Mouse (Mus musculus) midbrain, embryonic 12.5 days (tissue): Measurements from ENCODE around the gene Hormad1. TPM values are rescaled to one million over a fixed set of nuclear protein-coding genes. Genes with fewer than 3 reads are reported as not detected.
"Not testable (repeated sequence)": the region's sequence is repeated elsewhere in the genome, so short reads cannot be mapped to it uniquely, and the experiment has no call there.

Experiments used
- ATAC-seq: fragments of 200-750 bp; cut with Nextera tagmentation; 2 replicates; pipeline ENCODE4 v1.8.0; 2017; ENCODE audit warnings: low read depth, moderate TSS enrichment, moderate library complexity; ENCODE audit not compliant: low FRiP score
- H3K27ac ChIP-seq: fragments of 300-500 bp; sonication (generic); replicated peaks from 2 replicates; pipeline ENCODE4 v1.5.1; 2016; ENCODE audit warnings: mild to moderate bottlenecking
- H3K27me3 ChIP-seq: fragments of 300-500 bp; sonication (generic); 2 replicates; pipeline ENCODE4 v1.6.1; 2016; ENCODE audit warnings: mild to moderate bottlenecking
- H3K36me3 ChIP-seq: fragments of 300-500 bp; sonication (generic); 2 replicates; pipeline ENCODE4 v1.6.1; 2016
- H3K4me1 ChIP-seq: fragments of 300-500 bp; sonication (generic); 2 replicates; pipeline ENCODE4 v1.6.1; 2016
- H3K4me2 ChIP-seq: fragments of 300-500 bp; sonication (generic); replicated peaks from 2 replicates; pipeline ENCODE4 v1.6.1; 2016; ENCODE audit warnings: mild to moderate bottlenecking, moderate library complexity
- H3K4me3 ChIP-seq: fragments of 300-500 bp; sonication (generic); 2 replicates; pipeline ENCODE4 v1.5.1; 2016; ENCODE audit warnings: mild to moderate bottlenecking
- H3K9ac ChIP-seq: fragments of 300-500 bp; sonication (generic); replicated peaks from 2 replicates; pipeline ENCODE4 v1.6.1; 2016; ENCODE audit warnings: mild to moderate bottlenecking, moderate library complexity
- H3K9me3 ChIP-seq: fragments of 300-500 bp; sonication (generic); 2 replicates; pipeline ENCODE4 v1.6.1; 2016; ENCODE audit warnings: mild to moderate bottlenecking
- WGBS: fragments of 180-500 bp; shearing (Covaris S2); methylation state at CpG from one replicate; pipeline ENCODE4 v1.1.7; 2016; 5-methylcytosine and 5-hydroxymethylcytosine counted together
- polyA plus RNA-seq: library from polyadenylated mRNA; unstranded; fragments of >200 nt; fragmentation: Nextera tagmentation; extraction: Ambion mirVana; gene quantifications from 2 replicates; pipeline ENCODE4 v1.2.1, GENCODE M21; 2016

Gene Hormad1
- polyA plus RNA-seq, 1 experiment from 2014 or later: not detected

- H3K4me2 ChIP-seq: no peak overlapping the region
- no peak overlapping the region for H3K4me3 ChIP-seq
- no peak overlapping the region for H3K9ac ChIP-seq
- H3K9me3 ChIP-seq: no peaks in the 10 kb centered on the region
- 95% methylated on average over 3 of the region's 3 CpGs for WGBS
- H3K36me3 ChIP-seq: no peaks in the 10 kb centered on the region
- no peak overlapping the region for H3K27ac ChIP-seq
- ATAC-seq: no peak
- no peaks in the 10 kb centered on the region for H3K27me3 ChIP-seq
- no peaks in the 10 kb centered on the region for H3K4me1 ChIP-seq
Observed at GRCm38 (mm10) chr3:95569585-95569984, 10.1 kb downstream of the Hormad1 start.

DNA sequence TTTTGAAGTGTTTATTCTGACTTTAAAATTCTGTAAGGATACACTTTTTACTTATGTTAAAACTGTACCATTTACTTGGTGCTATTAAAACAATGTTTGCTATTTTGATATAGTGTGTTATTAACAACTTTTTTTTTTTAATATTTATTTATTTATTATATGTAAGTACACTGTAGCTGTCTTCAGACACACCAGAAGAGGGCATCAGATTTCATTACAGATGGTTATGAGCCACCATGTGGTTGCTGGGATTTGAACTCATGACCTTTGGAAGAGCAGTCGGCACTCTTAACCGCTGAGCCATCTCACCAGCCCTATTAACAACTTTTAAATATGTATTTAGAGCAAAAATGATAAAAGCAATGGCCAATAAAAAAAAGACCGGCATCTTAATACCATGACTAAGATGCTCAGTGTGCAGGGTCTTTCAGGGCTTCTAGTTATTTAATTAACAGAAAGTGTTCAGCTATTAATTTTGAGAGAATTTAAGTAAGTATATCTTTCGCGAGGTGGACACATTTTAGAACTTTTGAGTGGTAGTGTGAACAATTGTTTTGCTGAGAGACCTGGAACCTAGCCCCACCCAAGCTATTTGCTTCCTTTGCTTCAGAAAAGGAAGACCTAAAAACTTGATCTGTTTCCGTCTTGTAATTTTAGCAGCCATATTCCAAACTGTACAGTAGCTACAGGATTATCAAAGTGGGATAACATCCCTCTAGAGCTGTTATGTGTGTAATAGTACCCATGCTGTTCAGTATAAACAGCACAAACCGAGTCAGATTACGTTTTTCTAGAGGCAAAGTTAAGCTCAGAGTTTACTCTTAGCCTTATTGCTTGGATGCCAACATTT lies 28.5 kb downstream of the Hormad1 start:
- Histone ChIP-seq H3K4me2 (peak overlapping the region; percentile 70), H3K4me1 (peaks cover 8% of the 10 kb centered on the region; the same call in 1 of the 2 replicates), H3K9me3 (no peaks in the 10 kb centered on the region), H3K27me3 (no peaks in the 10 kb centered on the region), H3K36me3 (peaks cover 12% of the 10 kb centered on the region), H3K27ac (peak overlapping the region; percentile 63; the same call in 1 of the 2 replicates), H3K9ac (0 out of 2 replicates have a peak overlapping the region, but pooled peaks have one; percentile 41), H3K4me3 (peak overlapping the region; percentile 57)
- ATAC-seq: peak; percentile 60; the same call in 1 of the 2 replicates
- 52% methylated on average over 8 of the region's 8 CpGs for WGBS

DNA sequence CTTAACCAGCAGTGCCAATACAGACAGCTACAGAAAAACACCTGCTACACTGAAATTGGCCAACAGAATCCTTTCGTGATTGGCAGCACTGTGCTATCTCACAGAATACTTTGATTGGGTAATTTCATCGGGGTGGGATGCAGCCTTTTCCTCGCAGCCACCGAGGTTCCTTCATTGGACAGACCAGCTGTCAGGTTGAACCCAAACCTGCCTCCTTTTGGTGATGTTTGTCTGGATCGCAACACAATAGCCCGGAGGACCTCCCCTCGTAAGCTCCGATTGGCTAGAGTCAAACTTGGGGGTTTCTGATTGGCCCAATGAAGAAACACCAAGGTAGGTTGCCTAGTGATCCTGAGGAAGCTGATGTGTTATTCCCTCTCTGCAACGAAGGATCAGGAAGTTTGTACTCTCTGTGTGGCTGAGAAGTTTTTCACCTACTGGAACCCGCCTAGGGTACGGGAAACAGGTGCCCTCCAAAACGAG lies 29.2 kb downstream of the Hormad1 start, which contains the start of gene Golph3l:
Golph3l (plus strand) TSS at position 331 of the 483 bp plus-strand sequence.
- H3K36me3 ChIP-seq: peaks cover 19% of the 10 kb centered on the region
- ATAC-seq: peak; percentile 100
- peak within 1 kb of the TSS; percentile 57 for H3K4me3 ChIP-seq
- H3K9me3 ChIP-seq: no peaks in the 10 kb centered on the region
- H3K27ac ChIP-seq: peak within 1 kb of the TSS; percentile 63; the same call in 1 of the 2 replicates
- H3K4me2 ChIP-seq: peak within 1 kb of the TSS; percentile 70
- peak within 1 kb of the TSS; percentile 56 for H3K9ac ChIP-seq
- under 1% methylated on average over 12 of the region's 12 CpGs for WGBS
- peaks cover 8% of the 10 kb centered on the region; the same call in 1 of the 2 replicates for H3K4me1 ChIP-seq
- H3K27me3 ChIP-seq: no peaks in the 10 kb centered on the region

- Histone ChIP-seq H3K4me1 (no peaks in the 10 kb centered on the region), H3K4me3 (no peak overlapping the region), H3K36me3 (peaks cover 32% of the 10 kb centered on the region), H3K27ac (no peak overlapping the region), H3K9me3 (no peaks in the 10 kb centered on the region), H3K4me2 (no peak overlapping the region), H3K9ac (no peak overlapping the region), H3K27me3 (no peaks in the 10 kb centered on the region)
- no peak for ATAC-seq
Observed at GRCm38 (mm10) chr3:95598734-95599133, 39.3 kb downstream of the Hormad1 start.

GRCm38 (mm10) chr3:95601287-95601686 lies 41.8 kb downstream of the Hormad1 start:
- Histone ChIP-seq H3K36me3 (peaks cover 12% of the 10 kb centered on the region), H3K27ac (no peak overlapping the region), H3K27me3 (no peaks in the 10 kb centered on the region), H3K9ac (no peak overlapping the region), H3K4me1 (no peaks in the 10 kb centered on the region), H3K4me3 (no peak overlapping the region), H3K4me2 (no peak overlapping the region), H3K9me3 (no peaks in the 10 kb centered on the region)
- no peak for ATAC-seq
- WGBS: 92% methylated on average over 3 of the region's 3 CpGs

DNA sequence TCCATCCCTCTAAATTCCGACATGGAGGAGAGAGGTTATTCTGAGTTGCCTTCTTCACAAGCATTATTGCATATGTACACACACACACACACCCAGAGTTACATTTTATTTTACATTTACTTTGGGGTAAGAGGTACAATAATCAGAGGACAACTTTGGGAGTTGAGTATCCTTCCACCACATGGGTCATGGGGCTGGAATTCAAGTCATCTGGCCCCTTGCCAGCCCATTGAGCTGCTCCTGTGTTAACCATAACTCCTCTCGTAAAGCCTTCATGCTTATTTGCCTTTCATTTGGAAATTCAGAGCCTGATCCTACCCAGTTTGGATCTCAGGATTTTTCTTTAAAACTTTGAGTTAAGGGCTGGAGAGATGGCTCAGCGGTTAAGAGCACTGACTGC lies 46.6 kb downstream of the Hormad1 start:
- H3K4me1 ChIP-seq: no peaks in the 10 kb centered on the region
- no peak overlapping the region for H3K9ac ChIP-seq
- no peak for ATAC-seq
- no peaks in the 10 kb centered on the region for H3K27me3 ChIP-seq
- H3K36me3 ChIP-seq: peaks cover 30% of the 10 kb centered on the region
- H3K4me2 ChIP-seq: no peak overlapping the region
- 91% methylated on average over 3 of the region's 3 CpGs for WGBS
- H3K9me3 ChIP-seq: no peaks in the 10 kb centered on the region
- no peak overlapping the region for H3K27ac ChIP-seq
- H3K4me3 ChIP-seq: no peak overlapping the region

- Histone ChIP-seq H3K27me3 (no peaks in the 10 kb centered on the region), H3K36me3 (peaks cover 34% of the 10 kb centered on the region), H3K4me3 (no peak overlapping the region), H3K9ac (no peak overlapping the region), H3K4me2 (no peak overlapping the region), H3K27ac (no peak overlapping the region), H3K9me3 (no peaks in the 10 kb centered on the region), H3K4me1 (no peaks in the 10 kb centered on the region)
- no peak for ATAC-seq
- WGBS: 77% methylated on average over 3 of the region's 3 CpGs
Observed at GRCm38 (mm10) chr3:95609195-95609594, 49.7 kb downstream of the Hormad1 start.

GRCm38 (mm10) chr3:95613996-95614395 lies 54.5 kb downstream of the Hormad1 start:
- H3K27ac ChIP-seq: no peak overlapping the region
- 90% methylated on average over 1 of the region's 1 CpGs for WGBS
- no peak for ATAC-seq
- H3K4me1 ChIP-seq: no peaks in the 10 kb centered on the region
- no peaks in the 10 kb centered on the region for H3K9me3 ChIP-seq
- H3K36me3 ChIP-seq: peaks cover 48% of the 10 kb centered on the region
- H3K27me3 ChIP-seq: no peaks in the 10 kb centered on the region
- H3K4me2 ChIP-seq: no peak overlapping the region
- H3K4me3 ChIP-seq: no peak overlapping the region
- no peak overlapping the region for H3K9ac ChIP-seq

GRCm38 (mm10) chr3:95618511-95618910 lies 59.0 kb downstream of the Hormad1 start:
- H3K4me2 ChIP-seq: no peak overlapping the region
- no peaks in the 10 kb centered on the region for H3K27me3 ChIP-seq
- no peaks in the 10 kb centered on the region for H3K9me3 ChIP-seq
- H3K4me1 ChIP-seq: 0 out of 2 replicates have a peak, but pooled peaks cover under 1% of the 10 kb centered on the region
- no peak overlapping the region for H3K27ac ChIP-seq
- WGBS: 90% methylated on average over 1 of the region's 1 CpGs
- H3K9ac ChIP-seq: no peak overlapping the region
- no peak for ATAC-seq
- H3K4me3 ChIP-seq: no peak overlapping the region
- peaks cover 34% of the 10 kb centered on the region for H3K36me3 ChIP-seq

DNA sequence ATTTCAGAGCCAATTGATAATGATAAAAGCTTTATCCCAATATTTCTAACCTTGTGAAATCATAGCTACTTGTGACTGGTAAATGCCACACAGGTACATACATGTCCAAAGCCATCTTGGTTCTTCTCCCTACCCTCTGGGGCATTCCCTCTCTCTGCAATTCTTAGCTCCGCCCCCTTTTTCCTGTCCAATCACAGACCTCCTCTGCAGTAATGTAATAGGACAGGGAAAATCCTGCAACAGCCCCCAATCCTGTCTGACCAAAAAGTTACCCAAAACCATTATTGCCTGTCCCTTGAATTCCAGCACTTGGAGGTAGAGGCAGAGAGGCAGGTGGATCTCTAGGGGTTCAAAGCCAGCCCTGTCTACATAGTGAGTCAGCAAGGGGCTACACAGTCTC lies 61.8 kb downstream of the Hormad1 start:
- no peak for ATAC-seq
- no peak overlapping the region for H3K4me3 ChIP-seq
- H3K27ac ChIP-seq: no peak overlapping the region
- H3K4me2 ChIP-seq: no peak overlapping the region
- no peaks in the 10 kb centered on the region for H3K9me3 ChIP-seq
- no peak overlapping the region for H3K9ac ChIP-seq
- peaks cover 24% of the 10 kb centered on the region for H3K36me3 ChIP-seq
- H3K4me1 ChIP-seq: peaks cover 12% of the 10 kb centered on the region
- WGBS: 74% methylated on average over 1 of the region's 1 CpGs
- no peaks in the 10 kb centered on the region for H3K27me3 ChIP-seq

DNA sequence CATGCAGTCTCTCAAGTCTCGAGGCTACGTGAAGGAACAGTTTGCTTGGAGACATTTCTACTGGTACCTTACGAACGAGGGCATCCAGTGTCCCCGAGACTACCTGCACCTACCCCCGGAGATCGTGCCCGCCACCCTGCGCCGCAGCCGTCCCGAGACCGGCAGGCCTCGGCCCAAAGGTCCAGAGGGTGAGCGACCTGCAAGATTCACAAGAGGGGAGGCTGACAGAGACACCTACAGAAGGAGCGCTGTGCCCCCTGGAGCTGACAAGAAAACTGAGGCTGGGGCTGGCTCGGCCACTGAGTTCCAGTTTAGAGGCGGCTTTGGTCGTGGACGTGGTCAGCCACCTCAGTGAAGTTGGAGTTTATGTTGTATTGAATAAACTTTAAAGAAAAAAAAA lies 62.9 kb downstream of the Hormad1 start:
- not testable (repeated sequence) for ATAC-seq, H3K4me3 ChIP-seq, H3K27ac ChIP-seq, H3K4me2 ChIP-seq, H3K27me3 ChIP-seq, H3K9ac ChIP-seq, H3K9me3 ChIP-seq
- 93% methylated on average over 20 of the region's 20 CpGs for WGBS
- H3K36me3 ChIP-seq: peaks cover 22% of the 10 kb centered on the region
- H3K4me1 ChIP-seq: peaks cover 20% of the 10 kb centered on the region

DNA sequence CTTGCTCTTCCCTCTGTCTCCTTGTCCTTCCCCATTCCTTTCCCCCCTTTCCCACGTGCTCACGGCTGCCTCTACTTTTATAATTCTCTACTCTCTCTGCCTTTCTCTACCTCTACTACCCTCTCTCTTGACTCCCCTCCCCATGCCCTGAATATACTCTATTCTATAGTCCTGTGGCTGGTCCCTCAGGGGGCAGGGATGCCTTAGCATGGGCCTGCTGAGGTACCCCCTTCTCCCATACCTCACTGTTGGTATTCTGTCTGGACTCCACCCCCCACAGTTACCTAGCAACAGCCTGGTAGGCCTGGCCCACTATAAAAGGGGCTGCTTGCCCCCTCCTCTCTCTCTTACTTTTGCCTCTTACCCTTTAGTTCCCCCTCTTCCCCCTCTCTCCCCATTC lies 64.1 kb downstream of the Hormad1 start:
- 65% methylated on average over 2 of the region's 2 CpGs for WGBS

More for the DNA sequence above, 64.1 kb downstream of the Hormad1 start:
- Histone ChIP-seq H3K4me3 (no peak overlapping the region), H3K27me3 (no peaks in the 10 kb centered on the region), H3K4me1 (peaks cover 20% of the 10 kb centered on the region), H3K9me3 (no peaks in the 10 kb centered on the region), H3K9ac (no peak overlapping the region), H3K27ac (no peak overlapping the region), H3K36me3 (peaks cover 22% of the 10 kb centered on the region), H3K4me2 (no peak overlapping the region)
- ATAC-seq: no peak
